Mouse (Mus musculus): Measurements from ENCODE around the gene Tbc1d16. TPM values are rescaled to one million over a fixed set of nuclear protein-coding genes. Genes with fewer than 3 reads are reported as not detected.

Gene Tbc1d16
- polyA plus RNA-seq, 1 experiment from 2014 or later = 20.3 TPM

GRCm38 (mm10) chr11:119215905-119216507 is 12.3 kb downstream of the Tbc1d16 start:
- ATAC-seq (ENCODE audit: insufficient number of reproducible peaks, insufficient read depth, low FRiP score, low TSS enrichment) = no peak
- Histone ChIP-seq H3K27ac (peak overlapping the region; percentile 63), H3K4me3 (no peak overlapping the region), H3K4me2 (replicated peaks) (peak overlapping the region; percentile 35), H3K9me3 (no peaks in the 10 kb centered on the region), H3K9ac (0 out of 2 replicates have a peak overlapping the region, but pooled peaks have one; percentile 7), H3K27me3 (no peaks in the 10 kb centered on the region), H3K4me1 (peaks cover 65% of the 10 kb centered on the region), H3K36me3 (0 out of 2 replicates have a peak, but pooled peaks cover 4% of the 10 kb centered on the region)
- 50% methylated on average over 9 of the region's 9 CpGs for WGBS

GRCm38 (mm10) chr11:119215038-119215904 is 13.0 kb downstream of the Tbc1d16 start:
- Histone ChIP-seq H3K4me1 (peaks cover 68% of the 10 kb centered on the region), H3K4me3 (peak overlapping the region; percentile 10; the same call in 1 of the 2 replicates)

GRCm38 (mm10) chr11:119213166-119213885 is 15.0 kb downstream of the Tbc1d16 start:
- Histone ChIP-seq H3K4me1 (peaks cover 68% of the 10 kb centered on the region), H3K4me2 (replicated peaks) (no peak overlapping the region), H3K36me3 (peaks cover 12% of the 10 kb centered on the region), H3K9ac (no peak overlapping the region), H3K27ac (no peak overlapping the region), H3K9me3 (no peaks in the 10 kb centered on the region), H3K4me3 (no peak overlapping the region), H3K27me3 (no peaks in the 10 kb centered on the region)
- ATAC-seq (ENCODE audit: insufficient number of reproducible peaks, insufficient read depth, low FRiP score, low TSS enrichment) = no peak
- 60% methylated on average over 19 of the region's 19 CpGs for WGBS

More at GRCm38 (mm10) chr11:119215038-119215904, 13.0 kb downstream of the Tbc1d16 start:
- H3K27ac ChIP-seq = peak overlapping the region; percentile 63
- 0 out of 2 replicates have a peak, but pooled peaks cover 4% of the 10 kb centered on the region for H3K36me3 ChIP-seq
- H3K27me3 ChIP-seq = no peaks in the 10 kb centered on the region
- 0 out of 2 replicates have a peak overlapping the region, but pooled peaks have one; percentile 11 for H3K9ac ChIP-seq
- peak; percentile 50 for ATAC-seq (ENCODE audit: insufficient number of reproducible peaks, insufficient read depth, low FRiP score, low TSS enrichment)
- WGBS = 10% methylated on average over 18 of the region's 18 CpGs
- peak overlapping the region; percentile 35 for H3K4me2 ChIP-seq (replicated peaks)
- no peaks in the 10 kb centered on the region for H3K9me3 ChIP-seq

GRCm38 (mm10) chr11:119211604-119212309 is 16.5 kb downstream of the Tbc1d16 start:
- no peak; the same call in 1 of the 2 replicates for ATAC-seq (ENCODE audit: insufficient number of reproducible peaks, insufficient read depth, low FRiP score, low TSS enrichment)

GRCm38 (mm10) chr11:119210321-119211100 is 17.8 kb downstream of the Tbc1d16 start:
- Histone ChIP-seq H3K27ac (0 out of 2 replicates have a peak overlapping the region, but pooled peaks have one; percentile 46), H3K4me2 (replicated peaks) (no peak overlapping the region), H3K9ac (no peak overlapping the region), H3K4me1 (peaks cover 56% of the 10 kb centered on the region), H3K9me3 (no peaks in the 10 kb centered on the region), H3K27me3 (no peaks in the 10 kb centered on the region), H3K4me3 (no peak overlapping the region), H3K36me3 (peaks cover 31% of the 10 kb centered on the region)
- no peak for ATAC-seq (ENCODE audit: insufficient number of reproducible peaks, insufficient read depth, low FRiP score, low TSS enrichment)
- 64% methylated on average over 30 of the region's 32 CpGs for WGBS

More at GRCm38 (mm10) chr11:119211604-119212309, 16.5 kb downstream of the Tbc1d16 start:
- H3K9me3 ChIP-seq = no peaks in the 10 kb centered on the region
- H3K27ac ChIP-seq = peak overlapping the region; percentile 78
- H3K4me1 ChIP-seq = peaks cover 68% of the 10 kb centered on the region
- H3K4me2 ChIP-seq (replicated peaks) = peak overlapping the region; percentile 16; the same call in 1 of the 2 replicates
- H3K4me3 ChIP-seq = no peak overlapping the region
- 34% methylated on average over 21 of the region's 21 CpGs for WGBS
- no peak overlapping the region for H3K9ac ChIP-seq
- H3K36me3 ChIP-seq = peaks cover 24% of the 10 kb centered on the region
- H3K27me3 ChIP-seq = no peaks in the 10 kb centered on the region

- no peak for ATAC-seq (ENCODE audit: insufficient number of reproducible peaks, insufficient read depth, low FRiP score, low TSS enrichment)
- WGBS = 71% methylated on average over 10 of the region's 10 CpGs
- Histone ChIP-seq H3K4me1 (peaks cover 45% of the 10 kb centered on the region), H3K27ac (peak overlapping the region; percentile 46; the same call in 1 of the 2 replicates), H3K9ac (no peak overlapping the region), H3K4me3 (no peak overlapping the region), H3K9me3 (no peaks in the 10 kb centered on the region), H3K27me3 (no peaks in the 10 kb centered on the region), H3K4me2 (replicated peaks) (no peak overlapping the region), H3K36me3 (peaks cover 35% of the 10 kb centered on the region)
These were observed 18.8 kb downstream of the Tbc1d16 start for GRCm38 (mm10) chr11:119209371-119210025.

GRCm38 (mm10) chr11:119208870-119209370 is 19.4 kb downstream of the Tbc1d16 start:
- no peaks in the 10 kb centered on the region for H3K27me3 ChIP-seq
- no peak overlapping the region for H3K27ac ChIP-seq
- peaks cover 37% of the 10 kb centered on the region for H3K36me3 ChIP-seq
- H3K4me2 ChIP-seq (replicated peaks) = no peak overlapping the region
- H3K4me1 ChIP-seq = peaks cover 40% of the 10 kb centered on the region
- H3K9me3 ChIP-seq = no peaks in the 10 kb centered on the region
- WGBS = 93% methylated on average over 20 of the region's 20 CpGs
- H3K4me3 ChIP-seq = no peak overlapping the region
- H3K9ac ChIP-seq = no peak overlapping the region
- ATAC-seq (ENCODE audit: insufficient number of reproducible peaks, insufficient read depth, low FRiP score, low TSS enrichment) = no peak

GRCm38 (mm10) chr11:119207986-119208385 is 20.3 kb downstream of the Tbc1d16 start:
- no peak for ATAC-seq (ENCODE audit: insufficient number of reproducible peaks, insufficient read depth, low FRiP score, low TSS enrichment)
- peaks cover 38% of the 10 kb centered on the region for H3K36me3 ChIP-seq
- peaks cover 31% of the 10 kb centered on the region for H3K4me1 ChIP-seq
- H3K27me3 ChIP-seq = no peaks in the 10 kb centered on the region
- no peak overlapping the region for H3K27ac ChIP-seq
- 75% methylated on average over 6 of the region's 6 CpGs for WGBS
- no peak overlapping the region for H3K4me2 ChIP-seq (replicated peaks)
- H3K4me3 ChIP-seq = no peak overlapping the region
- H3K9me3 ChIP-seq = no peaks in the 10 kb centered on the region
- H3K9ac ChIP-seq = no peak overlapping the region

- no peak overlapping the region for H3K9ac ChIP-seq
- H3K4me3 ChIP-seq = no peak overlapping the region
- ATAC-seq (ENCODE audit: insufficient number of reproducible peaks, insufficient read depth, low FRiP score, low TSS enrichment) = no peak
- H3K9me3 ChIP-seq = no peaks in the 10 kb centered on the region
- H3K27me3 ChIP-seq = no peaks in the 10 kb centered on the region
- no peak overlapping the region for H3K4me2 ChIP-seq (replicated peaks)
- WGBS = 37% methylated on average over 5 of the region's 5 CpGs
- H3K4me1 ChIP-seq = peaks cover 20% of the 10 kb centered on the region
- H3K36me3 ChIP-seq = peaks cover 38% of the 10 kb centered on the region
- no peak overlapping the region for H3K27ac ChIP-seq
These were observed 21.7 kb downstream of the Tbc1d16 start for GRCm38 (mm10) chr11:119206562-119206961.

GRCm38 (mm10) chr11:119205738-119206137 is 22.6 kb downstream of the Tbc1d16 start:
- Histone ChIP-seq H3K4me1 (peaks cover 13% of the 10 kb centered on the region), H3K9me3 (no peaks in the 10 kb centered on the region), H3K4me3 (no peak overlapping the region), H3K36me3 (peaks cover 38% of the 10 kb centered on the region), H3K27ac (no peak overlapping the region), H3K4me2 (replicated peaks) (no peak overlapping the region), H3K27me3 (no peaks in the 10 kb centered on the region), H3K9ac (no peak overlapping the region)
- 89% methylated on average over 10 of the region's 10 CpGs for WGBS
- ATAC-seq (ENCODE audit: insufficient number of reproducible peaks, insufficient read depth, low FRiP score, low TSS enrichment) = no peak

All from embryonic facial prominence, embryonic 12.5 days (tissue).